In genomic region chr9:21587678-21588349, GRCm38 (mm10) we compare ENCODE assay signal across 19 mouse cellular contexts. TPM values are rescaled to one million over a fixed set of nuclear protein-coding genes. Genes with fewer than 3 reads are reported as not detected.
A peak's percentile ranks its signal among the peaks of the same experiment; 100 is the strongest.
DNase-seq lines count a peak whose midpoint lies in the region; TF ChIP-seq lines count a peak whose summit lies in the region.
"Had no signal": no experiment of that assay in that cellular context is flagged by ENCODE, and none has a peak within 500 bp of the region (broad histone marks: within the 10 kb centered on the region; RNA-seq: fewer than 3 reads in every experiment).

No protein-coding gene starts in this region.

- no peak overlapping the region for H3K4me3 ChIP-seq in heart, adult 2 months
- H3K4me3 ChIP-seq in left cerebral cortex, adult 2 months, result no peak overlapping the region
- peak overlapping the region; percentile 51 for H3K4me3 ChIP-seq in E14TG2a.4 (replicated peaks; ENCODE audit: low read length)
- H3K4me3 ChIP-seq: embryonic facial prominence, embryonic 13.5 days; forebrain, embryonic 12.5 days; gastrocnemius, adult 2 months; heart, embryonic 10.5 days; hindbrain, embryonic 13.5 days had no signal

- 82% methylated on average over 23 of the region's 23 CpGs for WGBS in heart, adult 2 months

- H3K36me3 ChIP-seq in heart, adult 2 months (ENCODE audit: control insufficient read depth, insufficient read depth, low read length), result no peaks in the 10 kb centered on the region
- H3K36me3 ChIP-seq in E14TG2a.4 (ENCODE audit: insufficient read depth, low read length), result peaks cover 92% of the 10 kb centered on the region

- intact Hi-C loops in heart, adult 2 months (cut with DNase I), result no loop called here
- intact Hi-C loops in left cerebral cortex, adult 2 months (cut with DNase I), result no loop called here
- intact Hi-C loops in left cerebral cortex, postnatal 4 days (cut with DNase I), result no loop called here

- H3K9me3 ChIP-seq in E14TG2a.4 (ENCODE audit: low read length), result no peaks in the 10 kb centered on the region
- H3K9me3 ChIP-seq: embryonic facial prominence, embryonic 13.5 days; forebrain, embryonic 12.5 days; heart, embryonic 10.5 days; hindbrain, embryonic 13.5 days had no signal

- DNase-seq in heart, adult 11 months, result peak; percentile 94
- DNase-seq in heart, adult 2 months, result no peak
- DNase-seq in left cerebral cortex, adult 2 months (ENCODE audit: extremely low spot score in 1 of 2, low spot score in 2 of 2), result peak in 1 of 2 experiments; percentile 21
- DNase-seq in left cerebral cortex, postnatal 4 days, result no peak
- DNase-seq in cerebellum, adult 18-20 months, result no peak
- no peak for DNase-seq in testis, postnatal 14 days (ENCODE audit: low spot score)
- DNase-seq: adrenal gland, adult 2 months; adrenal gland, postnatal 25 days; cerebellum, adult 9-10 months; gastrocnemius, postnatal 25 days; heart, postnatal 10 days; heart, postnatal 4 days had no signal

- H3K27ac ChIP-seq in heart, adult 2 months, result no peak overlapping the region
- peak overlapping the region; percentile 32; the same call in 1 of the 2 replicates for H3K27ac ChIP-seq in left cerebral cortex, adult 2 months
- H3K27ac ChIP-seq: embryonic facial prominence, embryonic 13.5 days; forebrain, embryonic 12.5 days; gastrocnemius, adult 2 months; heart, embryonic 10.5 days; hindbrain, embryonic 13.5 days; hindbrain, postnatal 0 days had no signal

- no peaks in the 10 kb centered on the region for H3K79me2 ChIP-seq in heart, adult 2 months (replicated peaks; ENCODE audit: control insufficient read depth, insufficient read depth, low read length)

- no peak for TF ChIP-seq POLR2A in heart, adult 2 months (IDR thresholded peaks at IDR 0.05; ENCODE audit: insufficient read depth, low read depth, low read length)

- H3K9ac ChIP-seq in heart, adult 2 months (ENCODE audit: low read depth, low read length), result no peak overlapping the region
- H3K9ac ChIP-seq: embryonic facial prominence, embryonic 13.5 days; forebrain, embryonic 12.5 days; hindbrain, embryonic 13.5 days had no signal

- no peak for TF ChIP-seq CTCF in heart, adult 2 months (IDR thresholded peaks at IDR 0.05)
- TF ChIP-seq CTCF in left cerebral cortex, adult 2 months (IDR thresholded peaks at IDR 0.05), result no peak
- no peak for TF ChIP-seq CTCF in E14TG2a.4 (conservative IDR thresholded peaks at IDR 0.05; ENCODE audit: low read length)

- no peak for TF ChIP-seq EP300 in heart, adult 2 months (IDR thresholded peaks at IDR 0.05; ENCODE audit: insufficient read depth, low read depth, low read length)

- peaks cover 3% of the 10 kb centered on the region; the same call in 1 of the 2 replicates for H3K4me1 ChIP-seq in heart, adult 2 months (ENCODE audit: control insufficient read depth, insufficient read depth, low read length)
- H3K4me1 ChIP-seq in E14TG2a.4 (replicated peaks; ENCODE audit: low read depth, low read length), result peaks cover 61% of the 10 kb centered on the region

- H3K27me3 ChIP-seq in heart, adult 2 months (ENCODE audit: control insufficient read depth, insufficient read depth, low read length), result no peaks in the 10 kb centered on the region
- H3K27me3 ChIP-seq in E14TG2a.4 (ENCODE audit: insufficient read depth, low read length), result no peaks in the 10 kb centered on the region
- H3K27me3 ChIP-seq: embryonic facial prominence, embryonic 13.5 days; forebrain, embryonic 12.5 days; hindbrain, embryonic 13.5 days had no signal

RNA-seq across cellular contexts. Expression of gene Timm29, which starts 4.7 kb away (rescaled TPM):
- 10 to 100 TPM; 55.2 to 63.8 TPM for total RNA-seq in heart, adult 2 months (2021)
- polyA plus RNA-seq in heart, adult 2 months (2012; rRNA removed), result 35.2 and 58.6 TPM in 2 replicates
- total RNA-seq in left cerebral cortex, adult 2 months (2021), result 10 to 100 TPM; 52.3 to 53.2 TPM
- total RNA-seq in left cerebral cortex, postnatal 4 days (2021), result 10 to 100 TPM; 56.7 to 58.7 TPM

RNA-seq across cellular contexts. Expression of gene Yipf2, which starts 4.8 kb away (rescaled TPM):
- 1 to 10 TPM; 6.4 to 8.0 TPM for total RNA-seq in heart, adult 2 months (2021)
- polyA plus RNA-seq in heart, adult 2 months (2012; rRNA removed), result 11.2 and 12.5 TPM in 2 replicates
- 10 to 100 TPM; 21.7 to 22.2 TPM for total RNA-seq in left cerebral cortex, adult 2 months (2021)
- 1 to 10 TPM; 7.0 to 9.9 TPM for total RNA-seq in left cerebral cortex, postnatal 4 days (2021)

RNA-seq across cellular contexts. Expression of gene Smarca4, which starts 28.2 kb away (rescaled TPM):
- total RNA-seq in heart, adult 2 months (2021), result 10 to 100 TPM; 43.5 to 47.0 TPM
- polyA plus RNA-seq in heart, adult 2 months (2012; rRNA removed), result 21.5 and 26.5 TPM in 2 replicates
- total RNA-seq in left cerebral cortex, adult 2 months (2021), result 100 to 1,000 TPM; 117 to 124 TPM
- 100 to 1,000 TPM; 185 to 186 TPM for total RNA-seq in left cerebral cortex, postnatal 4 days (2021)

RNA-seq across cellular contexts. Expression of gene Carm1, which starts 41.1 kb away (rescaled TPM):
- 10 to 100 TPM; 61.5 to 66.5 TPM for total RNA-seq in heart, adult 2 months (2021)
- polyA plus RNA-seq in heart, adult 2 months (2012; rRNA removed), result 65.4 and 77.6 TPM in 2 replicates
- 10 to 100 TPM; 78.2 to 79.5 TPM for total RNA-seq in left cerebral cortex, adult 2 months (2021)
- 100 to 1,000 TPM; 108 to 124 TPM for total RNA-seq in left cerebral cortex, postnatal 4 days (2021)
